Mouse (Mus musculus): ENCODE measurements at regions not wholly inside any gene's neighbourhood (a gene's known extent, or its start where the extent isn't known, plus 50 kb on each side); places are given as distances from the start of the nearest gene placed in this dataset.

DNA sequence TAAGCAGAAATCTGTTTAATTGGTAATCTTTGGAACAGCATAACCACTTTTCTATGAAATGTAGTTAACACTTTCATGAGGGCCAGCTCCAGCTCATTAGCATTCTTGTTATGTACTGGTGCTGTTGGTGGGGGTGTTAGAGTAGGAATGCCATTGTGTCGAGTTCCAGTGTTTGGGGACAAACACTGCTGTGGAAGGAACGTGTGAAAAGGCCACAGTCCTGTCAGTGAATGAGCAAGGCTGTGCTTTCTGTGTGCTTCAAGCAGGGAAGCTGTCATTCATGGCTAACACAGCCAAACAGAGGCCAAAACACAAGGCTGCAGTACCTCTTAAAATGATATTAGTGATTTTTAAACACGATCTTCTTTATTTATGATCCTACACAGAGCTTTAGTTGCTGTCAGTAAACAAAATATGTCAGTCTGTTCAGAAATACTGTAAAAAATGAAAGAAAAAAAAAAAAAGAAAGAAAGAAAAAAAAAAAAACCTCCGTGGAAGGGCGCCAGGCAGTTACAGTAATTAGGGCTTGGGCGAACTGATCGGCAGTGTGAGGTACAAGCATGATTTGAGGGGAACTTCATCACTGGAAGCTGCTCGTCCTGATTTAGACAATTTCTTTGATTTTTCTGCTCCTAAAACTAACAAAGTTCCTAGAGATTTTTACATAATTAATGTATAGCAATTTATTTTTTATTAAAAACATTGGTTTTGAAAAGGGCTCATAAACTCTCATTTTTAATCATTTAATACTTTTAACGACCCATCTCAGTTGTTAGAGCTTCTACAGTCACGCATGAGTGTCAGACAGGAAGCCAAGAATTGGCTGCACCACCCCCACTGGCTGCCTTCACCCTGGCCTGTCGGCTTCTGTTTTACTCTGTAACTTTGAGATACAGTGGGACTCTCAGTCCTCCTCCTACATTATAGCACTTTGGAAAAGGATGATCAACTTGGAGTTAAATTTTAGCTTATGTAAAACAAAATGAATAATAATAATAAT, 80.8 kb upstream of the Dnajc24 start:
- no peak for DNase-seq (ENCODE audit: low read depth, low spot score)

DNA sequence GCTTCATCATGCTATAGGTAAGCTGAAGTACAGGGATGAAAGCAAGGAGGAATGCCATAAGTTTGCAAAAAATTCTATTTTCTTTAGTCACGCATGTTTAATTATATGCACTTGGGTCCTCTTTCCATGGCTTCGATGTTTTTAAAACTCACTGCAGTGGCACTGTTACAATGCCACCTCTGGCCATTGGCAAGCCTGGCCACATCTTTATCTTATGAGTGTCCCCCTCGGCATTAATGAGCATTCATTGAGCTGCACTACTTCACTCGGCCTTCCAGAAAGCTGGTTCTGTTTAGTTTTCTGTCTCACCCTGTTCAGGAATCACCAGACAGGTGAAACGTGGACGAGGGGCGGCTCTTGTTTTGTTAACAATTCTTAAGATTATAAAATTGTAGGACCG, 79.7 kb upstream of the Dnajc24 start:
- DNase-seq (ENCODE audit: low read depth, low spot score): no peak

DNA sequence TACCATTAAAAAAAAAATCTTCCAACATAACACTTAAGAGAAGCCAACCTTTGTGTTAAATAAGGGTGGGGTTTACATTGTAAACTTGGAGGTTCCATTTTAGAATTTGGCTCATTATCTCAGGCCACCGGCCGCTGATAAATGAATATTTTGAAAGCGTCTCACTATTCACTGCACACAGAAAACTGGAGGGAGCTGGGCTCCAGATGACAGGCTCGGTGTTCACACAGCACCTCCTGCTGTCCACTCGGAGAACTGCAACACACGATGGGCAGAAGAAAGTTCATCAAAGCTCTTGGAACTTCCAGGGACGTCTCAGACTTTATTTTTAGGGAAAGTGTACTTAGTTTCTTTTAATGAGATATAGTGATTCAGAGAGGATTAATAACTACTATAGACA, 78.6 kb upstream of the Dnajc24 start:
- DNase-seq (ENCODE audit: low read depth, low spot score): peak; percentile 60

DNA sequence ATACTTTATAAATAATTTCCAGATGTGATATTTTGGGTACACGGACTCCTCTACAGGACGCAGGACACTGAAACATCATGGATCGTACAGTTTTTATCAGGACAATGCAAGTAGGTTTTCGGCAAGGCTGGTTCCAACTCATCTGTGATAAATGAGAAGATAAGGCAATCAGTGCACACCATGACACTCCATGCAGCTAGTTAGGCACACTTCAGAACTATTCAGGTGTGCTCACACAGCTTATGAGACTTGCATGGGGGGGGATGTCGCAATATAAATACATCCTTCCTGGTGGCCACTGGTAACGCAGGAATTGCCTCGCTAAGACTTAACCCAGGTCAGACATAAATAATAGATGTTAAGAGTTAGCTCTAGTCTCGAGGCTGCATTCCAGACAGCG, 77.3 kb upstream of the Dnajc24 start:
- DNase-seq (ENCODE audit: low read depth, low spot score): no peak

DNA sequence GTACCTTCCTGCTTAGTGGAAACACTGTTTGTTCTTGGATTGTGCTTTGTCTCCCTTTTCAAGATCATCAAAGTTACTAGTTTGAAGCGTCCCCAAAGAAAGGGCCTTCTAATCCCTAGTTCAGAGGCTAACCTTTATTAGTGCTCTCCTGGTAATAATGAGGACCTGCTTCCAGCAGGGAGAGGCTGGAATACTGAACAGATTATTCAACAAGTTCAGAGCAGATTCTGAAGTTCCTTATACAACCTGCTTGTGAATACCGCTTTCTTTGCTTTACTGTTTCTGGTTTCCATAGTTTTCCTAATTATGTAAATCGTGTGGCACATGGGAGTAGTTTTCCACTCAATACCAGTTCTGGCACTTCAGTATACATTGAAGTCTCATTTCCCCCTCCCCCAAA, 75.2 kb upstream of the Dnajc24 start:
- no peak for DNase-seq (ENCODE audit: low read depth, low spot score)

DNA sequence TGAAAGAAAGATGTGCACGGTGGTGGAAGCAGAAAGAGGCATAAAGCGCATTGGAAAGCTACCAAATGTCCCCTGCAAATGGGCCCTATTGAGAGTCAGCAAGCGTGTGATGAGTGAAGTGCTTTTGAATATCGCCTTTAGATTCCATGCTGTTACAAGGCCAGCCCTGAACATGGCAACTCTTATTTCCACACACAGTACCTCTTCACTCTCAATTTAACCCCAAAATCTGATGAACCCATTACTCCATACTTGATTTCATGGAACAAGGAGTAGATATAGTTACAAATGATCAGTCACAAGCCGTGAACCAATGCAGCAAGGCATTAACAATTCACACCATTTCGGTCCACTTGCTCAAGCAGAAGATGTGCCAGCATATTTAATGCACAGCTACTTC, 71.1 kb upstream of the Dnajc24 start:
- DNase-seq (ENCODE audit: low read depth, low spot score): no peak

DNA sequence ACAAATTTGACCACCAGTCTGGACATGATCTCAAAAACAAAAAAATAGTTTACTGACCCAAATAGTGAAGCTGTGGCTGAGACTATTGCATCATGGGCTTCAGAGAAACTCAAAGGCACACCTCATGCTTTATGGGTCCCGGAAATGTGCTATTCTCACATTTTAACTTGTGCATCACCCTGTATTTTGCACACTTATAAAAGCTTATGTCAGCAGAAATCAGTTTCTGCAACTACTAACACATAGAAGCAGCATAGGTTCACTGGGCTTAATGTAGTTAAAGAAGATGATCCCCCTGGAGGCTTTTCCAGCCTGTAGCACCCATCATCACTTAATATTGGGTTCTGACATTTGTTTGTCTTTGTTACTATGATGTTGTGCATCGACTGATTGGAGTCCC, 61.0 kb upstream of the Dnajc24 start:
- DNase-seq (ENCODE audit: low read depth, low spot score): no peak
